Mouse (Mus musculus) spleen, postnatal 4 days (tissue): ENCODE measurements around the gene Olfr681.
"Not testable (repeated sequence)": the region's sequence is repeated elsewhere in the genome, so short reads cannot be mapped to it uniquely, and the experiment has no call there.

ENCODE experiments used
- DNase-seq, 2 experiments: peaks; one replicate each; pipeline ENCODE4 v3.0.0; 2022; ENCODE audit warnings: low spot score in 2 of 2

The Olfr681 gene

DNA sequence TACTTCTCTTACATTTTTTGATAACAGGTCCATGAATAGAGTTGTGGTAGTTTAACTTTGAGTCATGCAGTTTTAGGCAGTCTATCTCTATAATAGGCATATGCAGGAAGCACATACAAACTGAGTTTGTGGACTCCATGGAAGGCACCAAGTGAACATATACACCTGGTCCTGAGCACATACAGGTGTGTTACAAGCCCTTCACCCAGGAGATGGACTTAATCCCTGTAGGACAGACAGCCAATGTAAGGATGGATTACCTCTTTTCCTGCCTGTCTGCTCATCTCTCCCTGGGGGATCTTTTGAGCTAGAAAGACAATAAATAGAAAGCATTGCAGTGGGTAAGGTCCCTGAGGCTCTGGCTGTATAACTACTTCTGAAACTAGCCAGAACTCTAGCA lies at the start of gene Olfr681:
Gene Olfr681, plus strand, starts transcription at position 301 of the 400 bp plus-strand sequence.
- DNase-seq, result no peak

DNA sequence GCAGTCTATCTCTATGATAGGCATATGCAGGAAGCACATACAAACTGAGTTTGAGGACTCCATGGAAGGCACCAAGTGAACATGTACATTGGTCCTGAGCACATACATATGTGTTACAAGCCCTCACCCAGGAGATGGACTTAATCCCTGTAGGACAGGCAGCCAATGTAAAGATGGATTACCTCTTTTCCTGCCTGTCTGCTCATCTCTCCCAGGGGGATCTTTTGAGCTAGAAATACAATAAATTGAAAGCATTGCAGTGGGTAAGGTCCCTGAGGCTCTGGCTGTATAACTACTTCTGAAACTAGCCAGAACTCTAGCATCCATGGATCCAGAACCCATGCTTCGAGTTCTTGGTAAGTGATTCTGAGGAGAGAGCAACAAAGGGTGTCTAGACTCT lies 35.7 kb upstream of the Olfr681 start, which contains the start of gene Olfr679:
Gene Olfr679, plus strand, starts transcription at position 301 of the 400 bp plus-strand sequence.
- no peak for DNase-seq

DNA sequence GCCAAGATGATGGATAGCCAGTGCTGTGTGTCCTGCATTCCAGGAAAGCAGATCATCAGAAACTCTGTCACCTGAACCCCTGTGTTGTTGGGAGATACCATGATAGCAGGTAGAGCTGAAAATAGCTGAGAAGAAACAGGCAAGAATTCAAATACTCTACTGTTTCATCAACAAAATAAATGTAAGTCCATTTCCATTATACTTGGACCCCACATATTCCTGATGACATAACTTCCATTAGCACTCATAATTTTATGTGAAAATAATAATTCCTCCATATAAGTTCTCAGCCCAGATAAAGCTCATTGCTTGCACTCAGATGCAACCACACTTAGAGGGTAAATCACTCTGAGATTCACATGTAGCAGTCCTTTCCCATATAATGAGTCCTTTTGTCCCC lies 23.9 kb upstream of the Olfr681 start, which contains the start of gene Olfr680-ps1:
Gene Olfr680-ps1, minus strand, starts transcription at position 101 of the 400 bp plus-strand sequence.
- DNase-seq, result not testable (repeated sequence)

DNA sequence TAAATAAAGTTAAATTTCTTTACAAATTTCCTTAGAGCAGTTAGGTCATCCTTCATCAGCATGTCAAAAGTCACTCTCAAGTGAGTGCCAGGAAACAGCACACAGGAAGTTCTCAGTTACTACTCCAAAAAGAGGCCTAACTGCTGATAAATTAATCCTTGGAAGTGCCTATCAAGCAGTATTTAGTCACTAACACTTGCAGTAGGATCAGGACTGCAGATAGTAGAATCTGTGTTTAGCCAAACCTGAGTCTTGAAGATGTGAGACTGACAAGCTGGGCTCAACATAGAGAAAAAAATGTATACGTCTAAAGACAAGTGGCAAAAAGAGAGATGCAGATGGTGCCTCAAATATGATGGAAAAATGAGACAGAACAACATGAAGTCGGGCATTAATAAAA lies 24.6 kb downstream of the Olfr681 start:
- no peak for DNase-seq

DNA sequence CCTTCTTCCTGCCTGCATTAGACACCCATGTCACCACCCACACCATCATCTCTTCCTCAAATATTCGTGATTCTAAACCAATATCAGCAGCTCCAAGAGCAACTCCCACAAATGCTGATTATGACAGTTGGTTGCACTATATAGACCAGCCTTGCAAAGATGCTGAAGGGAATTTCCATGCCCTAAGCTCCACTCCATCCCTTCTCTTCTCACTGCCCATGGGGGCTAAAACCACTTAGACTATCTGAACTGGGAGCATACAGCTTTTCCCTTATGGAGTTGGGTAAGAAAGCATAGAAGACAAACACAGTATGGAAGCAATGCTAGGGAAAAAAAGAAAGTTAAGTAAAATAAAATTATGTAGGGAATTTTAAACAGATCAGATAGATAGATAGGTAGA lies 30.3 kb downstream of the Olfr681 start, which contains the start of gene Olfr683:
Gene Olfr683, minus strand, starts transcription at position 101 of the 400 bp plus-strand sequence.
- DNase-seq, result no peak

DNA sequence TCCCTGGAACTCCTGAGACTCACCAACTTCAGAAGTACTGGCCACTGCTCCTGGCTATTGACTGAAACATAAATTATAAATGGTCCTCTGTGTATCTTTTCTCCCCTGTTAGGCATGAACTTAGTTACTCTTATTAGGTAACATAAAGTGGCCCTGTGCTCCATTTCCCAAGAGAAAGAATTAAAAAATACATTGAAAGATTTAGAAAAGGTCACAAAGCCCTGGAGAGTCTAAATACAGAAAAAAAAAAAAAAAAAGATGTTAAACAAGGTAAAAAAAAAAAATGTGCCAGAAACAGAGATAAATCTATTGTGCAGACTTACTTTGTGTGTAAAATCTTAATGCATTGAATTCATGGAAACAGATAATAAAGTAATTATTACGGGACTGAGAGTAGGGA lies 46.9 kb downstream of the Olfr681 start, which contains the start of gene Olfr684:
Gene Olfr684, minus strand, starts transcription at position 101 of the 400 bp plus-strand sequence.
- DNase-seq, result no peak

DNA sequence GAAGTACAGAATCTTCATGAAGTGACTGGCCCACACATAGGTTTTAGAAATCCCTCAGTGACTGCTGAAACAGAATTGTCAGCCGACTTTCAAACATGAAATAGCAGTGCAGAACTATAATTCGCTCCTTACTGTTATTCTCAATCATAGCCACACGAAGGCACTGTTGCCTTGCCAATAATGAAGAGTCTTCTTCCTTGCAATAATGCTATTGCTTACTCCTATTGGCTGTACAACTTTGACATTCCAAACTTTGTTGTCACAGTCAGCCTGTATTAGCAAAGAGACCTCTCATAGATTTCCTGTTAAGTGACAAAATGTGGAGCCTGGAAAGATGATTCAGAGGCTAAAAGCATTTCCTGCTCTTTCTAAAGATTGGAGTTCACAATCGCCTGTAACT lies 54.1 kb downstream of the Olfr681 start:
- no peak for DNase-seq
